Mouse (Mus musculus) stomach, postnatal 0 days (tissue): ENCODE data around the gene Tpcn1. TPM values are rescaled to one million over a fixed set of nuclear protein-coding genes. Genes with fewer than 3 reads are reported as not detected.

Experiments used
- ATAC-seq: fragments of 200-750 bp; cut with Nextera tagmentation; 2 replicates; pipeline ENCODE4 v1.8.0; 2017; ENCODE audit not compliant: low FRiP score, low TSS enrichment
- DNase-seq: peaks from one replicate; pipeline ENCODE4 v3.0.0-alpha.2; 2016; ENCODE audit warnings: low spot score
- H3K27ac ChIP-seq: fragments of 300-500 bp; sonication (generic); replicated peaks from 2 replicates; pipeline ENCODE4 v1.5.1; 2014; ENCODE audit warnings: mild to moderate bottlenecking, control low read depth
- H3K27me3 ChIP-seq: fragments of 300-500 bp; sonication (generic); 2 replicates; pipeline ENCODE4 v1.6.1; 2014; ENCODE audit warnings: low read length; ENCODE audit not compliant: control insufficient read depth, insufficient read depth
- H3K36me3 ChIP-seq: fragments of 300-500 bp; sonication (generic); 2 replicates; pipeline ENCODE4 v1.6.1; 2014; ENCODE audit warnings: low read length, mixed read lengths; ENCODE audit not compliant: control insufficient read depth, insufficient read depth
- H3K4me1 ChIP-seq: fragments of 300-500 bp; sonication (generic); replicated peaks from 2 replicates; pipeline ENCODE4 v1.6.1; 2014; ENCODE audit warnings: antibody characterized with exemption; ENCODE audit not compliant: control insufficient read depth, insufficient read depth
- H3K4me2 ChIP-seq: fragments of 300-500 bp; sonication (generic); replicated peaks from 2 replicates; pipeline ENCODE4 v1.6.1; 2014; ENCODE audit warnings: low read depth, mild to moderate bottlenecking, control low read depth, moderate library complexity
- H3K4me3 ChIP-seq: fragments of 300-500 bp; sonication (generic); 2 replicates; pipeline ENCODE4 v1.5.1; 2014; ENCODE audit warnings: low read depth, low read length, control low read depth
- H3K9ac ChIP-seq: fragments of 300-500 bp; sonication (generic); 2 replicates; pipeline ENCODE4 v1.6.1; 2014; ENCODE audit warnings: mild to moderate bottlenecking, low read length, control low read depth, mixed read lengths
- H3K9me3 ChIP-seq: fragments of 300-500 bp; sonication (generic); 2 replicates; pipeline ENCODE4 v1.6.1; 2016; ENCODE audit warnings: low read length; ENCODE audit not compliant: control insufficient read depth
- CTCF ChIP-seq: IDR thresholded peaks from 2 replicates; pipeline ENCODE4 v1.5.1; 2016; ENCODE audit warnings: antibody characterized with exemption, low read depth, mild to moderate bottlenecking, moderate library complexity
- EP300 ChIP-seq: optimal IDR thresholded peaks from 2 replicates; pipeline ENCODE3; 2016; ENCODE audit warnings: antibody characterized with exemption
- WGBS: fragments of 180-500 bp; shearing (Covaris S2); extraction: QIAGEN DNeasy Blood & Tissue Kit; methylation state at CpG from one replicate; pipeline ENCODE4 v1.1.7; 2014; 5-methylcytosine and 5-hydroxymethylcytosine counted together
- polyA plus RNA-seq: library from polyadenylated mRNA; unstranded; fragments of >200 nt; fragmentation: Nextera tagmentation; extraction: Ambion mirVana; gene quantifications from 2 replicates; pipeline ENCODE4 v1.2.1, GENCODE M21; 2015

The Tpcn1 gene
- polyA plus RNA-seq, 1 experiment from 2014 or later = 12.7 TPM

- ATAC-seq (no peak), DNase-seq (no peak)
- Histone ChIP-seq H3K4me3 (no peak overlapping the region), H3K4me1 (no peaks in the 10 kb centered on the region), H3K36me3 (peaks cover 12% of the 10 kb centered on the region), H3K27ac (no peak overlapping the region), H3K4me2 (no peak overlapping the region), H3K9me3 (no peaks in the 10 kb centered on the region), H3K9ac (no peak overlapping the region), H3K27me3 (no peaks in the 10 kb centered on the region)
- WGBS = 68% methylated on average over 13 of the region's 13 CpGs
- TF ChIP-seq EP300 (no peak), CTCF (no peak)
Measured at GRCm38 (mm10) chr5:120536046-120536445, 52.4 kb downstream of the Tpcn1 start.

GRCm38 (mm10) chr5:120534686-120535075, 53.8 kb downstream of the Tpcn1 start:
- no peak overlapping the region for H3K9ac ChIP-seq
- H3K27me3 ChIP-seq = no peaks in the 10 kb centered on the region
- H3K4me1 ChIP-seq = no peaks in the 10 kb centered on the region
- H3K27ac ChIP-seq = peak overlapping the region; percentile 56; the same call in 1 of the 2 replicates
- H3K36me3 ChIP-seq = peaks cover 7% of the 10 kb centered on the region
- 64% methylated on average over 1 of the region's 2 CpGs for WGBS
- no peaks in the 10 kb centered on the region for H3K9me3 ChIP-seq
- ATAC-seq = no peak
- TF ChIP-seq EP300 = no peak
- TF ChIP-seq CTCF = no peak
- no peak overlapping the region for H3K4me3 ChIP-seq
- no peak for DNase-seq
- H3K4me2 ChIP-seq = no peak overlapping the region

GRCm38 (mm10) chr5:120534071-120534685, 54.3 kb downstream of the Tpcn1 start:
- Histone ChIP-seq H3K9ac (no peak overlapping the region), H3K4me2 (no peak overlapping the region), H3K4me3 (no peak overlapping the region), H3K27me3 (no peaks in the 10 kb centered on the region), H3K4me1 (no peaks in the 10 kb centered on the region), H3K36me3 (peaks cover 5% of the 10 kb centered on the region), H3K9me3 (no peaks in the 10 kb centered on the region), H3K27ac (peak overlapping the region; percentile 56; the same call in 1 of the 2 replicates)
- no peak for DNase-seq
- TF ChIP-seq EP300 = no peak
- no peak for TF ChIP-seq CTCF
- no peak for ATAC-seq
- WGBS = 72% methylated on average over 15 of the region's 15 CpGs

- Histone ChIP-seq H3K4me3 (no peak overlapping the region), H3K36me3 (no peaks in the 10 kb centered on the region), H3K9me3 (no peaks in the 10 kb centered on the region), H3K4me1 (no peaks in the 10 kb centered on the region), H3K27ac (no peak overlapping the region), H3K9ac (no peak overlapping the region), H3K4me2 (no peak overlapping the region), H3K27me3 (no peaks in the 10 kb centered on the region)
- DNase-seq (no peak), ATAC-seq (no peak)
- TF ChIP-seq CTCF (no peak), EP300 (no peak)
- 69% methylated on average over 8 of the region's 8 CpGs for WGBS
Measured at GRCm38 (mm10) chr5:120531631-120532030, 56.8 kb downstream of the Tpcn1 start.

GRCm38 (mm10) chr5:120527296-120527964, 61.0 kb downstream of the Tpcn1 start:
- DNase-seq = no peak
- WGBS = 91% methylated on average over 16 of the region's 20 CpGs

GRCm38 (mm10) chr5:120526311-120526710, 62.2 kb downstream of the Tpcn1 start:
- H3K9me3 ChIP-seq = no peaks in the 10 kb centered on the region
- no peak for TF ChIP-seq CTCF
- TF ChIP-seq EP300 = no peak
- H3K4me3 ChIP-seq = no peak overlapping the region
- no peak overlapping the region for H3K4me2 ChIP-seq
- H3K36me3 ChIP-seq = peaks cover 2% of the 10 kb centered on the region; the same call in 1 of the 2 replicates
- H3K4me1 ChIP-seq = no peaks in the 10 kb centered on the region
- H3K27me3 ChIP-seq = no peaks in the 10 kb centered on the region
- no peak overlapping the region for H3K27ac ChIP-seq
- DNase-seq (no peak), ATAC-seq (no peak)
- no peak overlapping the region for H3K9ac ChIP-seq
- 62% methylated on average over 11 of the region's 11 CpGs for WGBS

More at GRCm38 (mm10) chr5:120527296-120527964, 61.0 kb downstream of the Tpcn1 start:
- H3K9me3 ChIP-seq = no peaks in the 10 kb centered on the region
- no peak overlapping the region for H3K4me2 ChIP-seq
- H3K36me3 ChIP-seq = 0 out of 2 replicates have a peak, but pooled peaks cover 2% of the 10 kb centered on the region
- no peaks in the 10 kb centered on the region for H3K27me3 ChIP-seq
- H3K27ac ChIP-seq = no peak overlapping the region
- H3K4me3 ChIP-seq = no peak overlapping the region
- ATAC-seq = no peak
- H3K9ac ChIP-seq = no peak overlapping the region
- TF ChIP-seq CTCF (no peak), EP300 (no peak)
- H3K4me1 ChIP-seq = no peaks in the 10 kb centered on the region
